Mouse (Mus musculus) layer of hippocampus, adult 11-12 months (tissue): ENCODE measurements around the gene Lipa.

Source experiments
- DNase-seq: peaks from one replicate; pipeline ENCODE4 v3.0.0; 2022; ENCODE audit warnings: low spot score

The Lipa gene

GRCm38 (mm10) chr19:34526941-34527682 is at the start of gene Lipa:
TSS of gene Lipa (minus strand) at chr19:34527474.
- peak; percentile 94 for DNase-seq

GRCm38 (mm10) chr19:34573650-34574049 is 46.4 kb upstream of the Lipa start:
- DNase-seq, result no peak

GRCm38 (mm10) chr19:34571080-34571479 is 43.8 kb upstream of the Lipa start:
- no peak for DNase-seq

GRCm38 (mm10) chr19:34569896-34570476 is 42.7 kb upstream of the Lipa start:
- DNase-seq, result peak; percentile 31

- DNase-seq, result no peak
Measured at GRCm38 (mm10) chr19:34568988-34569895, 42.0 kb upstream of the Lipa start.

- no peak for DNase-seq
Measured at GRCm38 (mm10) chr19:34566178-34566784, 39.0 kb upstream of the Lipa start.

GRCm38 (mm10) chr19:34562556-34562955 is 35.3 kb upstream of the Lipa start:
- DNase-seq, result no peak

- no peak for DNase-seq
Measured at GRCm38 (mm10) chr19:34556621-34557020, 29.3 kb upstream of the Lipa start.

GRCm38 (mm10) chr19:34554061-34554460 is 26.8 kb upstream of the Lipa start:
- DNase-seq, result no peak

GRCm38 (mm10) chr19:34553522-34553921 is 26.2 kb upstream of the Lipa start:
- DNase-seq, result no peak

- DNase-seq, result no peak
Measured at GRCm38 (mm10) chr19:34553021-34553420, 25.7 kb upstream of the Lipa start.

- DNase-seq, result no peak
Measured at GRCm38 (mm10) chr19:34551981-34552380, 24.7 kb upstream of the Lipa start.

GRCm38 (mm10) chr19:34550534-34551223 is 23.4 kb upstream of the Lipa start, which contains the start of gene Ifit2:
TSS of gene Ifit2 (plus strand) at chr19:34550694.
- DNase-seq, result peak; percentile 78

GRCm38 (mm10) chr19:34550205-34550533 is 22.9 kb upstream of the Lipa start:
- DNase-seq, result no peak

- peak; percentile 84 for DNase-seq
Measured at GRCm38 (mm10) chr19:34547976-34548375, 20.7 kb upstream of the Lipa start.

GRCm38 (mm10) chr19:34546211-34546610 is 18.9 kb upstream of the Lipa start:
- no peak for DNase-seq

GRCm38 (mm10) chr19:34539422-34539821 is 12.1 kb upstream of the Lipa start:
- no peak for DNase-seq

GRCm38 (mm10) chr19:34532061-34532751 is 4.9 kb upstream of the Lipa start:
- DNase-seq, result no peak

- DNase-seq, result no peak
Measured at GRCm38 (mm10) chr19:34526321-34526923, 852 bp downstream of the Lipa start.

GRCm38 (mm10) chr19:34524646-34525045 is 2.6 kb downstream of the Lipa start:
- DNase-seq, result no peak
